Mouse (Mus musculus) ovary, adult 10 weeks (tissue): Measurements from ENCODE around the gene Tlr13. TPM values are rescaled to one million over a fixed set of nuclear protein-coding genes. Genes with fewer than 3 reads are reported as not detected.

Source experiments
- polyA plus RNA-seq: library from polyadenylated mRNA; stranded (reverse); fragments of 350-450 nt; fragmentation: Illumina TruSeq; extraction: RNeasy Lipid Tissue Mini Kit (QIAGEN cat#74804); gene quantifications from one replicate; pipeline ENCODE4 v1.2.3, GENCODE M21; 2014

Gene Tlr13
- polyA plus RNA-seq: 11.1 TPM

GRCm38 (mm10) chrX:106142936-106143335, at the start of gene Tlr13:
Gene Tlr13, plus strand, starts transcription at chrX:106143204.

GRCm38 (mm10) chrX:106186713-106187649, 44.0 kb downstream of the Tlr13 start, which contains the start of gene Pgk1:
Gene Pgk1, plus strand, starts transcription at chrX:106187100.

Other genes starting within 250 kb of the Tlr13 start
- 359 TPM for gene Atrx, start 213.8 kb upstream of the Tlr13 start, polyA plus RNA-seq
- gene Magt1, start 131.3 kb upstream of the Tlr13 start, polyA plus RNA-seq: 169 TPM
- 490 TPM for gene Cox7b, start 127.5 kb upstream of the Tlr13 start, polyA plus RNA-seq
- 125 TPM for gene Atp7a, start 115.9 kb upstream of the Tlr13 start, polyA plus RNA-seq
- 122 TPM for gene Pgk1, start 43.9 kb downstream of the Tlr13 start, polyA plus RNA-seq
- gene Taf9b, start 78.0 kb downstream of the Tlr13 start, polyA plus RNA-seq: 63.0 TPM
- gene Fnd3c2, start 112.2 kb downstream of the Tlr13 start, polyA plus RNA-seq: not detected